Mouse (Mus musculus) small intestine, adult 2 months (tissue): ENCODE measurements around the gene Syt9.

Source experiments
- CTCF ChIP-seq: fragments of 200-500 bp; IDR thresholded peaks from 2 replicates; pipeline ENCODE4 v1.5.1; 2012; ENCODE audit warnings: low read depth, mild to moderate bottlenecking, control low read depth, inconsistent platforms, low read length, moderate library complexity, mixed read lengths; ENCODE audit not compliant: insufficient replicate concordance, insufficient read length; ENCODE audit errors: extremely low read depth
- POLR2A ChIP-seq: fragments of 200-500 bp; IDR thresholded peaks from 2 replicates; pipeline ENCODE4 v1.6.1; 2012; ENCODE audit warnings: low read depth, mild to moderate bottlenecking, control low read depth, inconsistent platforms, low read length, moderate library complexity

DNA sequence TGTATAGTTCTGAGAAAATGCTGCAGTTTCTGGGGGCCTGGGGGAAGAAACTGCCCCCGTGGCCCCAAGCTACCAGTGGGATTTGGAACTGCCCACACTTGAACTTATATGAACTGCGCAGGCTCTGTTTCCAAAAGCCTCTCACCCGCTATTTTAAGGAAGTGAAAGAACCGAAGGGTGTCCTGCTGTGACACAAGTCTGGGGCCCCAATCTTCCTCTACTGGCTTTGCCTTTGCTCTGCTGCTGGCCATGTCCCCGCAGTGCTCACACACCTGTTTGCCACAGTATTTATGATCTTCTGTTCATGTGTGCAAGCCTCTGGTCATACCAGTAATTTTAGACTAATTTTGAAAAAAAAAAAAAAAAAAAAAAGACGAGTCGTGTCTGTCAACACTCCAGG, 223.4 kb downstream of the Syt9 start:
- TF ChIP-seq CTCF (no peak), POLR2A (no peak)
